Mouse (Mus musculus) lung, postnatal 0 days (tissue): ENCODE data around the gene Clcc1.

Experiments
- CTCF ChIP-seq: IDR thresholded peaks from 2 replicates; pipeline ENCODE4 v1.5.1; 2016; ENCODE audit warnings: antibody characterized with exemption, mild to moderate bottlenecking
- EP300 ChIP-seq: IDR thresholded peaks from 2 replicates; pipeline ENCODE4 v1.6.1; 2016; ENCODE audit warnings: antibody characterized with exemption, mild to moderate bottlenecking, control low read depth

DNA sequence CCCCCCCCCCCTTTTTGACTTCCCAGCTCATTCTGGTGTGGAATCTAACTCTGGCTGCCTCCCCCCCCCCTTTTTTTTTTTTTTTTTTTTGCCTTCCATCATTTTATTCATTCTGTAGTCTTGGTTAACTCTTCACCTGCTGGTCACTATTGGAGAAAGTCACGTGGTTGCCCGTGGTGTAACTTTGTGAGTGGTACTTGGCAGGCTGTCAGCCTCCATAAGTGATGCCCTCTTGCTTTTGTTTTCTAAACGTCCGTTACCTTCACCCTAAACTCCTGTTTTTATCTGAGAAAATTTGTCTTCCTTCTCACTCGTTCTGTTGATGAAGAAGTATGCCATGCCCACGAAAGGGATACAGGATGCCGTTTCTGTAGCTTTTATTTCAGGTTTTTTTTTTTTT, 1.8 kb downstream of the Clcc1 start:
- no peak for TF ChIP-seq CTCF
- TF ChIP-seq EP300 = no peak
